Mouse (Mus musculus): ENCODE measurements around the gene Jak1. TPM values are rescaled to one million over a fixed set of nuclear protein-coding genes. Genes with fewer than 3 reads are reported as not detected.
A peak's percentile ranks its signal among the peaks of the same experiment; 100 is the strongest.

Jak1 gene
- polyA plus RNA-seq, 1 experiment: 46.5 TPM

GRCm38 (mm10) chr4:101167777-101168176 lies 97.3 kb downstream of the Jak1 start:
- Histone ChIP-seq H3K4me3 (ENCODE audit: insufficient read depth, low read depth, low read length) (no peak overlapping the region), H3K4me1 (ENCODE audit: control insufficient read depth, insufficient read depth, low read length) (no peaks in the 10 kb centered on the region), H3K27ac (ENCODE audit: insufficient read depth, low read depth, low read length) (no peak overlapping the region), H3K27me3 (replicated peaks; ENCODE audit: control insufficient read depth, insufficient read depth, low read length) (no peaks in the 10 kb centered on the region), H3K36me3 (ENCODE audit: control insufficient read depth, insufficient read depth, low read length) (no peaks in the 10 kb centered on the region; the same call in 1 of the 2 replicates)
- no peak for DNase-seq
- WGBS: 91% methylated on average over 1 of the region's 1 CpGs
- TF ChIP-seq CTCF (conservative IDR thresholded peaks at IDR 0.05; ENCODE audit: insufficient read depth, insufficient read length, low read depth, low read length): no peak
- TF ChIP-seq POLR2A (IDR thresholded peaks at IDR 0.05; ENCODE audit: low read depth, low read length): no peak

GRCm38 (mm10) chr4:101165776-101166175 lies 99.3 kb downstream of the Jak1 start:
- TF ChIP-seq POLR2A (IDR thresholded peaks at IDR 0.05; ENCODE audit: low read depth, low read length): no peak
- TF ChIP-seq CTCF (conservative IDR thresholded peaks at IDR 0.05; ENCODE audit: insufficient read depth, insufficient read length, low read depth, low read length): no peak
- H3K27me3 ChIP-seq (replicated peaks; ENCODE audit: control insufficient read depth, insufficient read depth, low read length): no peaks in the 10 kb centered on the region
- DNase-seq: no peak
- H3K36me3 ChIP-seq (ENCODE audit: control insufficient read depth, insufficient read depth, low read length): no peaks in the 10 kb centered on the region
- WGBS: 89% methylated on average over 4 of the region's 4 CpGs
- H3K27ac ChIP-seq (ENCODE audit: insufficient read depth, low read depth, low read length): no peak overlapping the region
- no peak overlapping the region for H3K4me3 ChIP-seq (ENCODE audit: insufficient read depth, low read depth, low read length)
- peaks cover 6% of the 10 kb centered on the region; the same call in 1 of the 2 replicates for H3K4me1 ChIP-seq (ENCODE audit: control insufficient read depth, insufficient read depth, low read length)

GRCm38 (mm10) chr4:101164673-101165072 lies 100.4 kb downstream of the Jak1 start:
- 81% methylated on average over 2 of the region's 2 CpGs for WGBS
- Histone ChIP-seq H3K27me3 (replicated peaks; ENCODE audit: control insufficient read depth, insufficient read depth, low read length) (no peaks in the 10 kb centered on the region), H3K36me3 (ENCODE audit: control insufficient read depth, insufficient read depth, low read length) (no peaks in the 10 kb centered on the region), H3K27ac (ENCODE audit: insufficient read depth, low read depth, low read length) (no peak overlapping the region), H3K4me1 (ENCODE audit: control insufficient read depth, insufficient read depth, low read length) (peaks cover 6% of the 10 kb centered on the region; the same call in 1 of the 2 replicates), H3K4me3 (ENCODE audit: insufficient read depth, low read depth, low read length) (no peak overlapping the region)
- DNase-seq: no peak
- TF ChIP-seq CTCF (conservative IDR thresholded peaks at IDR 0.05; ENCODE audit: insufficient read depth, insufficient read length, low read depth, low read length) (no peak), POLR2A (IDR thresholded peaks at IDR 0.05; ENCODE audit: low read depth, low read length) (no peak)

GRCm38 (mm10) chr4:101164189-101164588 lies 100.9 kb downstream of the Jak1 start:
- 84% methylated on average over 2 of the region's 2 CpGs for WGBS
- no peak overlapping the region for H3K4me3 ChIP-seq (ENCODE audit: insufficient read depth, low read depth, low read length)
- H3K36me3 ChIP-seq (ENCODE audit: control insufficient read depth, insufficient read depth, low read length): no peaks in the 10 kb centered on the region; the same call in 1 of the 2 replicates
- no peak overlapping the region for H3K27ac ChIP-seq (ENCODE audit: insufficient read depth, low read depth, low read length)
- H3K4me1 ChIP-seq (ENCODE audit: control insufficient read depth, insufficient read depth, low read length): peaks cover 6% of the 10 kb centered on the region; the same call in 1 of the 2 replicates
- TF ChIP-seq CTCF (conservative IDR thresholded peaks at IDR 0.05; ENCODE audit: insufficient read depth, insufficient read length, low read depth, low read length): no peak
- no peak for TF ChIP-seq POLR2A (IDR thresholded peaks at IDR 0.05; ENCODE audit: low read depth, low read length)
- no peak for DNase-seq
- no peaks in the 10 kb centered on the region for H3K27me3 ChIP-seq (replicated peaks; ENCODE audit: control insufficient read depth, insufficient read depth, low read length)

- WGBS: 59% methylated on average over 1 of the region's 1 CpGs
- Histone ChIP-seq H3K4me3 (ENCODE audit: insufficient read depth, low read depth, low read length) (no peak overlapping the region), H3K27me3 (replicated peaks; ENCODE audit: control insufficient read depth, insufficient read depth, low read length) (no peaks in the 10 kb centered on the region), H3K36me3 (ENCODE audit: control insufficient read depth, insufficient read depth, low read length) (peaks cover 5% of the 10 kb centered on the region), H3K4me1 (ENCODE audit: control insufficient read depth, insufficient read depth, low read length) (peaks cover 22% of the 10 kb centered on the region), H3K27ac (ENCODE audit: insufficient read depth, low read depth, low read length) (no peak overlapping the region)
- TF ChIP-seq CTCF (conservative IDR thresholded peaks at IDR 0.05; ENCODE audit: insufficient read depth, insufficient read length, low read depth, low read length) (no peak), POLR2A (IDR thresholded peaks at IDR 0.05; ENCODE audit: low read depth, low read length) (no peak)
- DNase-seq: peak; percentile 65
Observed at GRCm38 (mm10) chr4:101160821-101161220, 104.3 kb downstream of the Jak1 start.

- TF ChIP-seq CTCF (conservative IDR thresholded peaks at IDR 0.05; ENCODE audit: insufficient read depth, insufficient read length, low read depth, low read length) (no peak), POLR2A (IDR thresholded peaks at IDR 0.05; ENCODE audit: low read depth, low read length) (no peak)
- H3K4me1 ChIP-seq (ENCODE audit: control insufficient read depth, insufficient read depth, low read length): peaks cover 22% of the 10 kb centered on the region
- no peak overlapping the region for H3K27ac ChIP-seq (ENCODE audit: insufficient read depth, low read depth, low read length)
- DNase-seq: no peak
- WGBS: 59% methylated on average over 12 of the region's 12 CpGs
- H3K4me3 ChIP-seq (ENCODE audit: insufficient read depth, low read depth, low read length): no peak overlapping the region
- H3K27me3 ChIP-seq (replicated peaks; ENCODE audit: control insufficient read depth, insufficient read depth, low read length): no peaks in the 10 kb centered on the region
- peaks cover 5% of the 10 kb centered on the region for H3K36me3 ChIP-seq (ENCODE audit: control insufficient read depth, insufficient read depth, low read length)
Observed at GRCm38 (mm10) chr4:101159191-101159764, 105.8 kb downstream of the Jak1 start.

GRCm38 (mm10) chr4:101158282-101158681 lies 106.8 kb downstream of the Jak1 start:
- no peak overlapping the region for H3K4me3 ChIP-seq (ENCODE audit: insufficient read depth, low read depth, low read length)
- peaks cover 22% of the 10 kb centered on the region for H3K4me1 ChIP-seq (ENCODE audit: control insufficient read depth, insufficient read depth, low read length)
- 78% methylated on average over 6 of the region's 6 CpGs for WGBS
- DNase-seq: no peak
- TF ChIP-seq POLR2A (IDR thresholded peaks at IDR 0.05; ENCODE audit: low read depth, low read length): no peak
- no peak for TF ChIP-seq CTCF (conservative IDR thresholded peaks at IDR 0.05; ENCODE audit: insufficient read depth, insufficient read length, low read depth, low read length)
- no peaks in the 10 kb centered on the region for H3K27me3 ChIP-seq (replicated peaks; ENCODE audit: control insufficient read depth, insufficient read depth, low read length)
- H3K27ac ChIP-seq (ENCODE audit: insufficient read depth, low read depth, low read length): peak overlapping the region; percentile 79; the same call in 1 of the 2 replicates
- H3K36me3 ChIP-seq (ENCODE audit: control insufficient read depth, insufficient read depth, low read length): peaks cover 6% of the 10 kb centered on the region

All from kidney, adult 2 months (tissue).